Mouse (Mus musculus): ENCODE measurements at regions not wholly inside any gene's neighbourhood (a gene's known extent, or its start where the extent isn't known, plus 50 kb on each side); places are given as distances from the start of the nearest gene placed in this dataset.

DNA sequence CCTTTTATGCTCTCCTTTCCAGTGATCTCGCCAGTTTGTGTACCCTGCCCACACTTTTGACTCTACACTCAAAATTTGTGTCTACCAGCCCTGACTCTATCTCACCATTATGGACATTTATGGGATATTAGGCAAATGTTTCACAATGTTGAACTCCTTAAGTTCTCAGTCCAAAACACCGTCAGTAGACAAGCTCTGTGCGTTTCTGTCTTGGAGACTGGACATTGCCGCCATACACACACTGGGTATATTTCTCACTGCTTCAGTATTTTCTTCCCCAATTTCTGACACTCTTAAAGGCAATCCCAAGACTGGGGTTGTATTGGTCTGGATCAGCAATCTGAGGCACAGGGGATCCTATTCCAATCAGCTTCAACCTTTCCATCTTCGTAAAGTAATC is 75.6 kb downstream of the Oxgr1 start:
- no peak for DNase-seq (ENCODE audit: low spot score)

- peak; percentile 21 for DNase-seq (ENCODE audit: low spot score)
These were observed 76.3 kb downstream of the Oxgr1 start for GRCm38 (mm10) chr14:119965842-119966483.

DNA sequence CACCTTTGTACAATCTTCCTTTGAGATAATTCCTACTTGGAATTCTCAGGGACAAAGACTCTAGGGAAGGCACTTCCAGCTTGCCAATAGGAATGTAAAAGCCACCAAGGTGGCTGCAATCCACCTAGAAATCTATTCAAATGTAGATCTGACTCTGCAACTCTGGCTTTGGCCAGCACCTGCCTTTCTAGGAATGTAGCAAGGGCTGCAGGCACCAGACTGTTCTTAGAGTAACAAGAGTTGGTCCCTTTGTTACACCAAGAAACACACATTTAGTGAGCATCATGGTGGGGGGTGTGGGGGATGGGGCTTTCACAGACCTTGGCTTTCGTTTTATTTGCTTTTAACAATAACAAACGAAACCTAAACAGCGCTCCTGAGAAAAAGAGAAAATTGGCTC is 78.5 kb downstream of the Oxgr1 start:
- DNase-seq (ENCODE audit: low spot score): no peak

- no peak for DNase-seq (ENCODE audit: low spot score)
These were observed 88.4 kb downstream of the Oxgr1 start for GRCm38 (mm10) chr14:119953861-119954260.

- DNase-seq (ENCODE audit: low spot score): no peak
These were observed 89.2 kb downstream of the Oxgr1 start for GRCm38 (mm10) chr14:119952877-119953624.
